ENCODE assay signal across 8 mouse cellular contexts in the genomic region with DNA sequence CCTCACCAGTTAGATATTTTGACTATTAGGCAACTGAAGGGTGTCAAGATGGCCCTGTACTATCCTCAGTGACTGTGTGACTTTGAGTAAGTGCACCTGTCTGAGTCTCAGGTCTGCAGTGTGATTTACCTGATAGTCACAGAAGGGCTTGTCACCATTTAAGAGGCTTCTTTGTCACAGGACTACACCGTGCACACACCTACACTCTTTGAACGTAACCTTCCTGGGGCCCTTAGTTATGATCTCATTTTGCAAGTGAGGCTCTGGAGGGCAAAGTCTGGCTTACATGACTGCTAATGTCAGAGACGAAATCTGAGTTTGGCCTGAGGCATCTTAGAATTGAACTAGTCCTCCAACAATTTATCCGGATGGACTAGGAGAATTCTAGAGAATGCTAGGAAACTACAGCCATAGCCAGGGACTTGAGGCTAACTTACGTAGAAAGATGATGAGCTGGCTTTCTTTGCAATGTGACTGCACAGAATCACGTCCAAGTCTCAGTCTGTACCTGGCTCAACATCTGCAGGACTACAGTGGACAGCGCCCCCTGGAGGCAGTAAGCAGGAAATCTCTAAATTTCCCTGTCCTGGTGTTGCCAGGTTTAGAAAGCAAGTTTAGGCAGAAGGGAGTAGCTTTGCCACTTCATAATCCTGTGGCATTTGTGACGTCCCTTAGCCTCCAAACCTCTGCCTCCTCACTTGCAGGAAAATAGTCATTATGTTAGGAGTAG. TPM values are rescaled to one million over a fixed set of nuclear protein-coding genes. Genes with fewer than 3 reads are reported as not detected.
DNase-seq lines count a peak whose midpoint lies in the region; ATAC-seq lines count a peak whose summit lies in the region.

No protein-coding gene starts in this region.

- no peak overlapping the region for H3K4me2 ChIP-seq in forebrain, embryonic 11.5 days (ENCODE audit: low read depth, low read length, severe bottlenecking)
- H3K4me2 ChIP-seq in forebrain, embryonic 12.5 days: no peak overlapping the region
- no peak overlapping the region for H3K4me2 ChIP-seq in intestine, embryonic 16.5 days (ENCODE audit: low read depth, low read length)

- ATAC-seq in forebrain, embryonic 11.5 days (replicated peaks; ENCODE audit: low FRiP score): no peak
- ATAC-seq in forebrain, embryonic 12.5 days (ENCODE audit: low FRiP score): no peak
- ATAC-seq in intestine, embryonic 16.5 days: peak; percentile 81

- no peak overlapping the region for H3K9ac ChIP-seq in forebrain, embryonic 11.5 days (ENCODE audit: low read length)
- H3K9ac ChIP-seq in forebrain, embryonic 12.5 days: no peak overlapping the region
- no peak overlapping the region for H3K9ac ChIP-seq in intestine, embryonic 16.5 days (ENCODE audit: low read depth, low read length)

- 40% methylated on average over 8 of the region's 8 CpGs for WGBS in forebrain, embryonic 11.5 days
- WGBS in forebrain, embryonic 12.5 days: 38% methylated on average over 8 of the region's 8 CpGs
- WGBS in intestine, embryonic 16.5 days: 29% methylated on average over 8 of the region's 8 CpGs

- DNase-seq in forebrain, embryonic 11.5 days (ENCODE audit: low spot score): peak; percentile 63
- DNase-seq in urinary bladder, adult 2 months (ENCODE audit: low spot score): peak; percentile 40
- DNase-seq in urinary bladder, postnatal 10 days (ENCODE audit: low spot score): no peak
- peak; percentile 23 for DNase-seq in embryo, embryonic 11.5 days (ENCODE audit: low read depth, low spot score)
- DNase-seq in lung, adult 18-20 months: peak; percentile 16 to 24
- peak; percentile 22 to 74 for DNase-seq in spleen, postnatal 4 days (ENCODE audit: low spot score in 2 of 2)

- no peak overlapping the region for H3K27ac ChIP-seq in forebrain, embryonic 11.5 days (ENCODE audit: low read depth, low read length)
- no peak overlapping the region for H3K27ac ChIP-seq in forebrain, embryonic 12.5 days
- H3K27ac ChIP-seq in intestine, embryonic 16.5 days (ENCODE audit: low read length): no peak overlapping the region

- H3K27me3 ChIP-seq in forebrain, embryonic 11.5 days (ENCODE audit: control insufficient read depth, insufficient read depth, low read length): peaks cover 34% of the 10 kb centered on the region
- H3K27me3 ChIP-seq in forebrain, embryonic 12.5 days: peaks cover 55% of the 10 kb centered on the region
- H3K27me3 ChIP-seq in intestine, embryonic 16.5 days (replicated peaks; ENCODE audit: control insufficient read depth, insufficient read depth, low read length): peaks cover 24% of the 10 kb centered on the region

- peaks cover 2% of the 10 kb centered on the region for H3K4me1 ChIP-seq in forebrain, embryonic 11.5 days (replicated peaks; ENCODE audit: control insufficient read depth, insufficient read depth, low read length)
- H3K4me1 ChIP-seq in forebrain, embryonic 12.5 days: peaks cover 6% of the 10 kb centered on the region
- peaks cover 5% of the 10 kb centered on the region; the same call in 1 of the 2 replicates for H3K4me1 ChIP-seq in intestine, embryonic 16.5 days (ENCODE audit: control insufficient read depth, insufficient read depth, low read length)

- H3K36me3 ChIP-seq in forebrain, embryonic 11.5 days (ENCODE audit: control insufficient read depth, insufficient read depth, low read length): no peaks in the 10 kb centered on the region
- H3K36me3 ChIP-seq in forebrain, embryonic 12.5 days (replicated peaks): no peaks in the 10 kb centered on the region
- H3K36me3 ChIP-seq in intestine, embryonic 16.5 days (ENCODE audit: control insufficient read depth, insufficient read depth, low read length): no peaks in the 10 kb centered on the region

- no peaks in the 10 kb centered on the region for H3K9me3 ChIP-seq in forebrain, embryonic 11.5 days (ENCODE audit: control insufficient read depth, low read length)
- no peaks in the 10 kb centered on the region for H3K9me3 ChIP-seq in forebrain, embryonic 12.5 days
- H3K9me3 ChIP-seq in intestine, embryonic 16.5 days (ENCODE audit: control insufficient read depth, low read length): no peaks in the 10 kb centered on the region

- no peak overlapping the region for H3K4me3 ChIP-seq in forebrain, embryonic 11.5 days (ENCODE audit: low read depth, low read length)
- H3K4me3 ChIP-seq in forebrain, embryonic 12.5 days (replicated peaks): no peak overlapping the region
- H3K4me3 ChIP-seq in intestine, embryonic 16.5 days (ENCODE audit: low read length): no peak overlapping the region

RNA-seq across cellular contexts. Expression of a gene that starts 2.3 kb away (rescaled TPM):
- polyA plus RNA-seq in forebrain, embryonic 11.5 days (2014; fragmentation: Nextera tagmentation; extraction: Ambion mirVana): 0.75 and 0.88 TPM in 2 replicates
- 0.65 and 0.74 TPM in 2 replicates for polyA plus RNA-seq in forebrain, embryonic 12.5 days (2016; fragmentation: Nextera tagmentation; extraction: Ambion mirVana)
- polyA plus RNA-seq in urinary bladder, adult 2 months (2012; rRNA removed): 1.1 TPM in 2 replicates
- polyA plus RNA-seq in intestine, embryonic 16.5 days (2015; fragmentation: Nextera tagmentation; extraction: Ambion mirVana): 1.1 and 1.4 TPM in 2 replicates
